Mouse (Mus musculus): Measurements from ENCODE around the gene Hoxb2. TPM values are rescaled to one million over a fixed set of nuclear protein-coding genes. Genes with fewer than 3 reads are reported as not detected.

Gene Hoxb2
- polyA plus RNA-seq, 1 experiment from 2014 or later: 45.2 TPM

- ATAC-seq: no peak
- no peaks in the 10 kb centered on the region for H3K27me3 ChIP-seq
- CTCF ChIA-PET: interaction anchor here (0.9 kb wide), 1 partner anchor 11 kb away, joined by 3 read pairs; no protein-coding TSS in a partner anchor
- no peak for TF ChIP-seq CTCF (IDR thresholded peaks at IDR 0.05)
- POLR2A ChIA-PET: interaction anchor here (0.7 to 8.5 kb wide), 5 partner anchors 13 to 419 kb away, joined by 3 to 92 read pairs (median 13); partner anchors contain the start of gene Hoxb5
- no peak for DNase-seq (ENCODE audit: low read depth, low spot score)
- in situ Hi-C loops (cut with MboI; ENCODE audit: low pct_unique_long_range_greater_than_20kb): no loop called here
These were observed 29.6 kb upstream of the Hoxb2 start for GRCm38 (mm10) chr11:96320688-96321087.

GRCm38 (mm10) chr11:96321846-96322245, 28.5 kb upstream of the Hoxb2 start:
- DNase-seq (ENCODE audit: low read depth, low spot score): no peak
- in situ Hi-C loops (cut with MboI; ENCODE audit: low pct_unique_long_range_greater_than_20kb): no loop called here
- no peak for ATAC-seq
- CTCF ChIA-PET: interaction anchor here (1.1 to 2.6 kb wide), 4 partner anchors 9 to 299 kb away, joined by 4 to 6 read pairs (median 4); no protein-coding TSS in a partner anchor
- H3K27me3 ChIP-seq: no peaks in the 10 kb centered on the region
- POLR2A ChIA-PET: interaction anchor here (0.6 to 8.5 kb wide), 14 partner anchors 10 to 352 kb away, joined by 3 to 92 read pairs (median 5); partner anchors contain the start of genes Hoxb5 and Hoxb7
- TF ChIP-seq CTCF (IDR thresholded peaks at IDR 0.05): no peak

GRCm38 (mm10) chr11:96322738-96323137, 27.6 kb upstream of the Hoxb2 start:
- in situ Hi-C loops (cut with MboI; ENCODE audit: low pct_unique_long_range_greater_than_20kb): no loop called here
- ChIA-PET CTCF (interaction anchor here (0.7 to 2.6 kb wide), 8 partner anchors 9 to 298 kb away, joined by 3 to 7 read pairs (median 4); no protein-coding TSS in a partner anchor), POLR2A (interaction anchor here (0.5 to 8.5 kb wide), 11 partner anchors 9 to 62 kb away, joined by 3 to 92 read pairs (median 9); partner anchors contain the start of gene Hoxb5)
- ATAC-seq (no peak), DNase-seq (ENCODE audit: low read depth, low spot score) (no peak)
- no peaks in the 10 kb centered on the region for H3K27me3 ChIP-seq
- TF ChIP-seq CTCF (IDR thresholded peaks at IDR 0.05): no peak

GRCm38 (mm10) chr11:96323154-96323553, 27.2 kb upstream of the Hoxb2 start, which contains the start of gene Hoxb3:
TSS of gene Hoxb3 (plus strand) at chr11:96323326.
- ATAC-seq (no peak), DNase-seq (ENCODE audit: low read depth, low spot score) (no peak)
- TF ChIP-seq CTCF (IDR thresholded peaks at IDR 0.05): no peak
- no peaks in the 10 kb centered on the region for H3K27me3 ChIP-seq
- POLR2A ChIA-PET: interaction anchor here (0.7 to 8.5 kb wide), 7 partner anchors 16 to 43 kb away, joined by 3 to 92 read pairs (median 9); partner anchors contain the start of gene Hoxb5
- CTCF ChIA-PET: interaction anchor here (0.7 to 2.6 kb wide), 7 partner anchors 10 to 298 kb away, joined by 3 to 7 read pairs (median 4); no protein-coding TSS in a partner anchor
- in situ Hi-C loops (cut with MboI; ENCODE audit: low pct_unique_long_range_greater_than_20kb): no loop called here

- in situ Hi-C loops (cut with MboI; ENCODE audit: low pct_unique_long_range_greater_than_20kb): no loop called here
- no peaks in the 10 kb centered on the region for H3K27me3 ChIP-seq
- no peak for ATAC-seq
- TF ChIP-seq CTCF (IDR thresholded peaks at IDR 0.05): no peak
- ChIA-PET POLR2A (interaction anchor here (0.7 to 8.5 kb wide), 10 partner anchors 8 to 297 kb away, joined by 3 to 92 read pairs (median 4); partner anchors contain the start of genes Hoxb5 and Hoxb7), CTCF (interaction anchor here (1.7 kb wide), 1 partner anchor 17 kb away, joined by 9 read pairs; no protein-coding TSS in a partner anchor)
- no peak for DNase-seq (ENCODE audit: low read depth, low spot score)
These were observed 26.2 kb upstream of the Hoxb2 start for GRCm38 (mm10) chr11:96324125-96324524.

- no peak for TF ChIP-seq CTCF (IDR thresholded peaks at IDR 0.05)
- in situ Hi-C loops (cut with MboI; ENCODE audit: low pct_unique_long_range_greater_than_20kb): no loop called here
- ChIA-PET CTCF (interaction anchor here (1.7 kb wide), 1 partner anchor 16 kb away, joined by 9 read pairs; no protein-coding TSS in a partner anchor), POLR2A (interaction anchor here (0.6 to 8.5 kb wide), 9 partner anchors 9 to 41 kb away, joined by 3 to 92 read pairs (median 5); partner anchors contain the start of genes Hoxb5 and Hoxb7)
- no peak for DNase-seq (ENCODE audit: low read depth, low spot score)
- no peaks in the 10 kb centered on the region for H3K27me3 ChIP-seq
- no peak for ATAC-seq
These were observed 25.4 kb upstream of the Hoxb2 start for GRCm38 (mm10) chr11:96324965-96325364.

GRCm38 (mm10) chr11:96325747-96326212, 24.5 kb upstream of the Hoxb2 start:
- CTCF ChIA-PET: interaction anchor here (1.6 kb wide), 1 partner anchor 10 kb away, joined by 4 read pairs; no protein-coding TSS in a partner anchor
- in situ Hi-C loops (cut with MboI; ENCODE audit: low pct_unique_long_range_greater_than_20kb): no loop called here
- POLR2A ChIA-PET: interaction anchor here (4.3 to 8.5 kb wide), 2 partner anchors 16 to 18 kb away, joined by 15 to 92 read pairs; partner anchors contain the start of gene Hoxb5
- H3K27me3 ChIP-seq: no peaks in the 10 kb centered on the region
- no peak for ATAC-seq
- no peak for DNase-seq (ENCODE audit: low read depth, low spot score)
- no peak for TF ChIP-seq CTCF (IDR thresholded peaks at IDR 0.05)

GRCm38 (mm10) chr11:96326705-96327104, 23.6 kb upstream of the Hoxb2 start:
- no peak for ATAC-seq
- no peaks in the 10 kb centered on the region for H3K27me3 ChIP-seq
- no peak for DNase-seq (ENCODE audit: low read depth, low spot score)

GRCm38 (mm10) chr11:96327122-96327521, 23.2 kb upstream of the Hoxb2 start:
- H3K27me3 ChIP-seq: no peaks in the 10 kb centered on the region
- ChIA-PET CTCF (interaction anchor here (1.6 kb wide), 1 partner anchor 9 kb away, joined by 4 read pairs; no protein-coding TSS in a partner anchor), POLR2A (interaction anchor here (1.0 to 8.5 kb wide), 4 partner anchors 11 to 24 kb away, joined by 3 to 92 read pairs (median 11); partner anchors contain the start of gene Hoxb5)
- peak; percentile 10 for ATAC-seq
- no peak for DNase-seq (ENCODE audit: low read depth, low spot score)
- in situ Hi-C loops (cut with MboI; ENCODE audit: low pct_unique_long_range_greater_than_20kb): no loop called here
- TF ChIP-seq CTCF (IDR thresholded peaks at IDR 0.05): no peak

More at GRCm38 (mm10) chr11:96326705-96327104, 23.6 kb upstream of the Hoxb2 start:
- in situ Hi-C loops (cut with MboI; ENCODE audit: low pct_unique_long_range_greater_than_20kb): no loop called here
- CTCF ChIA-PET: interaction anchor here (1.6 kb wide), 1 partner anchor 10 kb away, joined by 4 read pairs; no protein-coding TSS in a partner anchor
- POLR2A ChIA-PET: interaction anchor here (1.0 to 8.5 kb wide), 4 partner anchors 11 to 24 kb away, joined by 3 to 92 read pairs (median 11); partner anchors contain the start of gene Hoxb5
- TF ChIP-seq CTCF (IDR thresholded peaks at IDR 0.05): no peak

- in situ Hi-C loops (cut with MboI; ENCODE audit: low pct_unique_long_range_greater_than_20kb): no loop called here
- DNase-seq (ENCODE audit: low read depth, low spot score): no peak
- H3K27me3 ChIP-seq: no peaks in the 10 kb centered on the region
- no peak for ATAC-seq
- CTCF ChIA-PET: no interaction called here
- no peak for TF ChIP-seq CTCF (IDR thresholded peaks at IDR 0.05)
- POLR2A ChIA-PET: interaction anchor here (1.0 to 8.5 kb wide), 4 partner anchors 10 to 23 kb away, joined by 3 to 92 read pairs (median 11); partner anchors contain the start of gene Hoxb5
These were observed 22.6 kb upstream of the Hoxb2 start for GRCm38 (mm10) chr11:96327750-96328149.

Data from Patski (cell line).